Mouse (Mus musculus) liver (tissue): ENCODE data around the gene Six3.

ENCODE experiments used
- DNase-seq: peaks from one replicate; pipeline ENCODE4 v3.0.0-alpha.2; 2020; ENCODE audit warnings: mixed read lengths

The Six3 gene

DNA sequence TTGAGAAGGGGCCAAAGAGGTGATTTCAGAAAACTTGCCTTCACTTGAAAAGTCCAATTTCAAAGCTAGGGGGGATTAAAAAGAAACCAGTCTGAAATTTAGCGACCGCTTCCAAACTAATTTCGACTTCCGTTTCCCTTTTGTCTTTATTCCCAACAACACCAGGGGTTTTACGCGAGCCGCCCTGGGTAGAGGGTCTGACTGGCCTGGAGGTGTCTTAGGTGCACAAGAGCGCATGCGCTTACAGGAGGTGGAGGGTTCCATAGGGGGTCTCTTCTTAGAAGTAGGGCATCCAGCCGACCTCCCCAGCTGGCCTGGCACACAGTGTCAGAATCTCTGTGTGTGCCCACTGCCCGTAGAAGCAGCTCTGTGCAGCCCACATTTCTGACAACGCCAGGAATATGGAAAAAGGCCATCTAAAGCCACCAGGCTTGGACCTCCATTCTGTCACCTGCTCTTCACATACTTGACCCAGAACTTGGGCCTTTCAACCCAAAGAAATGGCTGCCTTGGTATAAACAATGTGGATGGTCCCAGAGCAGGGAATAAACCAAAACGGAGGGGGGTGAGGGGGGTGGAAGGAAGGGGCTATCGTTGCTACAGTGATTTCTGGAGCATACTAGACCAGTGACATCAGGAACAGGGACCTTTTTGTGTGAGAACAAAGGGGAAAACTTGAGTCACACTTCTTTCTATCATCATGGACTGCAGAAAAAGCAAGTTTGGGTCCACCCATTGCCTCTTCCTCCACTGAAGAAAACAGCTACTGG, 12.9 kb downstream of the Six3 start:
- no peak for DNase-seq

DNA sequence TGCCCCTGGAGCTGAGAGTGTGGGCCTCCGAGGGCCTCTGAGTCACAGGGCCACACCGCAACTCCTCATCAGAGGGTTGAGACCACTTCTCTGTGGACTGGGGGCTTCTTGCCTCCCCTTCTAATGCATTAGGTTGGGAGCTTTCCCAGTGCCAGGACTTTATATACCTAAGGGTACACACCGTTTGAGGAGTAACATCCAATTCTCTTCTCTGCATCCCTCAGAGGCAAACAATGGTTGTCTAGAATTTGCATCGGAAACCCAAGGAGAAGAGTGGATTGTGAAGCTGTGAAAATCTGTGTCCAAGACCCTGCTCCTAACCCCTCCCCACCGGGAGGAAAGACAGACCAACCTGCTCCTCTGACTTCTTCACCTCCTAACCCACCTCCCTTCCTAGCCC, 14.3 kb downstream of the Six3 start:
- DNase-seq = no peak

GRCm38 (mm10) chr17:85628811-85629210, 15.4 kb downstream of the Six3 start:
- DNase-seq = no peak

DNA sequence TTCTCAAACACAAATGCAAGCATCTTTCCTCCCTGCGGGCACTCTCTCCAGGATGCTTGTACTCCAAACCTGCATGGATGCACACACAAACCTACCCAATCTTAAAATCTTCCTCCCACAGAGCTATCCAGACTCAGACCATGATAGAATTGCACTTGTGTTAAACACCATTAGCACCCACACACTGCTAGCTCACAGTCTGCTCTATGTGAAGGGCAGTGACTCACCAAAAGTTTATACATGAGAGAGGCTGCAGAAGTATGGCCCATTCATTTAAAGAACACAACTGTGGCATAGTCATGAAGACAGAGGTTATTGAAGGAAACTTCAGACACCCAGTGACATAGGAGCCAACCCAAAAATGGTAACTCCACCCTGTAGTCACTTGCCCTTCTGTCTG, 16.0 kb downstream of the Six3 start:
- DNase-seq = no peak

DNA sequence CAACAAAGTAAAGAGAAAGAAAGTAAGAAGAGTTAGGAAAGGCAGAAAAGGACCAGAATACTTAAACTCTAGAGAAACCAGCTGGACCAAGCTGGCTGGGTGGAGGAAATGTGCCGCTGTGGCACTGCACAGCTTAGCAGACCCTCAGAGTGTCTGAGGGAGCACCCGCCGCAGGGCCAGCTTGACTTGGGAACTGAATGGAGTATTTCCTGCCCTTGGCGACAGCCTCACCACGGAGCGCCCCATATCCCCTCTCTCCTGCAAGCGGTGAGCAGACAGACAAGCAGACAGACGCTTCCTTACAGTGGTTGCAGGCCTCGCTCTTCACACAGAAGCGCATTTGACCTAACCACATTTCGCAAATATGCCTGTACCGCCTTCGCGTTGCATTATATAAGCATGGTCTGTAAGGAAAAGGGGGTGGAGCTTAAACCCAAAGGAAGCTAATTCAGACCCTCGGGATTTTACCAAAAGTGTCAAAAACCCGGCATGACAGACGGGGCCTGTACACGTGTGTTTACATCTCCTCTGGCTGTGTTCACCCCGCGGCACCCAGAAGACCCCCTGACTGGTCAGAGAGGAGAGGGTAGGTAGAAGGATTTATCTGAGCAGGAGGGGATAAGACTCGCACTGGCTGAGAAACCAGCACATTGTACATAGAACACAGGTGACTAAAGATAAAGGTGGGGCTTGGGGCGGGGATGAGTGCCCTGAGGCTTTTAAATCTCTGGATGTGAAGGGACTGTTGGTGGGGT, 17.1 kb downstream of the Six3 start:
- DNase-seq = no peak

- DNase-seq = no peak
Measured at GRCm38 (mm10) chr17:85631106-85631505, 17.7 kb downstream of the Six3 start.

DNA sequence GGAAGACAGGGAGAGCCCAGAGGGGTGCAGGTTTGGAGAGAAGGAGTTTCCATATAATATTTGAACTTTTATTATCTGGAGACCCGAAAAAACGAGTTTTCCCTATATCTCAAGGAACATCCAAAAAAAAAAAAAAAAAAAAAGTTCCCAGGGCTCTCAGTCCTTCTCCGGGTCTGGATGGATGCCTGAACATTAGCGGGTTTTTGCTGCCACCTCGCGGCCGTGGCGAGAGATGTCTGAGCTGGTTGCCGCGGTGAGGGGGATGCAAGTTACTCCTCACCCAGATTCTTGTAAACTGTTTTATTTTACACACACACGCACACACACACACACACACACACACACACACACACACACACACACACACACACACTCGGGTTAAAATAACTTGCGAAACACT, 20.2 kb downstream of the Six3 start:
- DNase-seq = peak; percentile 66

GRCm38 (mm10) chr17:85637876-85638275, 24.5 kb downstream of the Six3 start:
- DNase-seq = no peak

GRCm38 (mm10) chr17:85645312-85645711, 31.9 kb downstream of the Six3 start:
- DNase-seq = no peak

DNA sequence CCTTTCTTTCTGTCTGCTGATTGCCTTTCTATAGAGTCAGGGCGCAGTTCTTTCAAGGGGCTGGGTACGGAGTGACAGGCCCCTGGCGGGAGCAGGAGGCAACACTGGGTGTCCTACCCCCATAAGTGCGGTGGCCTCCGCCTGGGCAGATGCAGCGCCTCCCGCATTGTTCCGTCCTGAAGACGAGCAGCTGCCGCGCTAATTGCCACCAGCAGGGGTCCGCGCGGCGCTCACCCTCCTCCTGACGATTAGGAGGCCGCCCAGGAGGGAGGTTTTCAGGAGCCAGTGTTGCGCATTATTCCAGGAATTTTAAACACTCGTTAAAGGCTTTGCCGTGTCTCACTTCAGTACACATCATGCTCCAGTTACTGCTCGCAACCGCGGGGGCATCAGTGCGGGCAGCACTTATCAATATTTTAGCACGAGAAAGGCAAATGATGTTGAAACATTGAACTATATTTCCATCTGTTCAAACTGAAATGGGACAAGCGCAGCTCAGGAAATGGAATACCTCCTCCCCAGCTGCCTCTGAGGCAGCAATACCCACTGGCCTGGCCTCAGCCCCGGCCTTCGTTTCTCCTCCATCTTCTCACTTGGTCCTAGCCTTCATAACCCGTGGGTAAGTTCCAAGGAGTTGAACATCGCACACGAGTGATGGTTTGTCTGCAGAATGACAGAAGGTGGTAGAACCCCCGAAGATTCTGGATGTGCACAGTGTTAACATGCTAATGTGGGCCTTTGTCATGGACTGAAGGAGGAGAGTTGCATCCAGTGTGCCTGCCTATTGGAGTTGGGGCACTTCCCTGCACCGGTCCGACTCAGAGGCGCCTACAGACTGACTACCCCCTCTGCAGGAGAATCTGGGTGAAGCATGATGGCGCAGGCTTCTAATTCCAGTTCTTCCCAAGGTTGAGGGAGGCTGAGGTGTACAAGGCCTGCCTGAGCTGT, 32.6 kb downstream of the Six3 start:
- peak; percentile 39 for DNase-seq

GRCm38 (mm10) chr17:85660016-85660415, 46.6 kb downstream of the Six3 start:
- no peak for DNase-seq

- no peak for DNase-seq
Measured at GRCm38 (mm10) chr17:85661521-85661920, 48.1 kb downstream of the Six3 start.

DNA sequence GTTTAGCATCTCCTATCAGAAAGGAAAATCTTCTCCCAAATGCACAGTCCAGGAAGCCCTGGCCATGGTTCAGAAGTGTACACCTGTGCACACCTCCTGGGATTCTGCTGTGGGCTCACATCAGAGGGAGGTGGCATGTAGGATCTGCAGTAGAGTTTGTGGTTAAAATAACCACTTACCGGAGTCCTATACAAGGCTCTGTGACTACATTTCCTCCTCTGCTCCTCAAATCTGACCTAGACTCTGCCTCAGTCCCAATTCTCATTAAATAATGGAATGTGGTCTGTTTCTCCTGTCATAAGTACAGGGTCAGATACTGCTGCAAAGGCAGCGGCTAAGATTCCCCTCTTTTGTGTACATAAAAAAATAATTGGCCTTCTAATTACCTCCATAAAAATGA, 50.8 kb downstream of the Six3 start:
- DNase-seq = no peak

DNA sequence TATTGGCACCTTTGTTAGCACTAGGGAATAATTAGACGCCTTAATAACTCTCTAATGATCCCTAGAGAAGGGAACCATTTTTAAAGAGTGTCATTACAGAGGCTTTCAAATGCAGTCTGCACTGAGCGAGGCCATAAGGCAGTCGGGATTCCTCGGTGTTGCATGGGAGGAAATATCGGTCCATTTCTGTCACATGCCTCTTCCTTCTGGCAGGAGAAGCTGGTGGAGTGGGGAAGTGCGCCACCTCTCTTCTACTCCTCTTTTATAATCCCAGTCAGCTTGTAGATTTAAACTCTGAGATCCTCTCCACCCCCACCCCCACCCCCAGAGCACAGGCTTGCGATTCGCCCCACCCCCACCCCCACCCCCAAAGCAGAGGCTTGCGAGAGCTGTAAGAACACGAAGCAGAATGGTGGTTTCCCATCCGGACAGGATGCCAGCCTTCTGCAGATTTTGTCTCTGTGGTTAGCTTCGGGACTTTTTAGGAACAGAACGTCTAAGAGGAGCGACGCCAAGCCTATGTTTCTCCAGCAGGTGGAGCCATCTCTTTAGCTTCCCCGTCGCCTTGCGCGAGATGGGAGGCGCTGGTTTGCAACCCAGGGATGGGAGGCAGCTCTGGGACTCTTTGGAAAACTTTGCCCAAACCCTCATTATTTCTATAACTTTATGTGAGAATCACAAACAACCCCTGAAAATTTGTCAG, 51.4 kb downstream of the Six3 start:
- DNase-seq = peak; percentile 55
